Mouse (Mus musculus): ENCODE data around the gene Rnf220. TPM values are rescaled to one million over a fixed set of nuclear protein-coding genes. Genes with fewer than 3 reads are reported as not detected.
A peak's percentile ranks its signal among the peaks of the same experiment; 100 is the strongest.

Rnf220 gene
- polyA plus RNA-seq, 1 experiment from 2014 or later, result 76.0 TPM

- no peak overlapping the region for H3K27ac ChIP-seq (ENCODE audit: low read length)
- peaks cover 29% of the 10 kb centered on the region for H3K4me1 ChIP-seq (ENCODE audit: insufficient read depth, low read length)
- no peak overlapping the region for H3K4me2 ChIP-seq (replicated peaks; ENCODE audit: low read depth, low read length)
- no peaks in the 10 kb centered on the region for H3K36me3 ChIP-seq (ENCODE audit: insufficient read depth, low read length)
- no peak overlapping the region for H3K9ac ChIP-seq (replicated peaks; ENCODE audit: low read length)
- no peaks in the 10 kb centered on the region for H3K9me3 ChIP-seq (ENCODE audit: low read length)
- ATAC-seq (ENCODE audit: low FRiP score, low TSS enrichment), result no peak
- 48% methylated on average over 6 of the region's 6 CpGs for WGBS
- peaks cover 93% of the 10 kb centered on the region for H3K27me3 ChIP-seq (ENCODE audit: insufficient read depth, low read length)
- H3K4me3 ChIP-seq (ENCODE audit: low read length), result no peak overlapping the region
These were observed 5.0 kb downstream of the Rnf220 start for GRCm38 (mm10) chr4:117491840-117492239.

- H3K4me3 ChIP-seq (ENCODE audit: low read length), result no peak overlapping the region
- H3K9me3 ChIP-seq (ENCODE audit: low read length), result no peaks in the 10 kb centered on the region
- no peak overlapping the region for H3K27ac ChIP-seq (ENCODE audit: low read length)
- H3K4me1 ChIP-seq (ENCODE audit: insufficient read depth, low read length), result peaks cover 13% of the 10 kb centered on the region
- peaks cover 99% of the 10 kb centered on the region for H3K27me3 ChIP-seq (ENCODE audit: insufficient read depth, low read length)
- ATAC-seq (ENCODE audit: low FRiP score, low TSS enrichment), result no peak
- 89% methylated on average over 14 of the region's 14 CpGs for WGBS
- H3K4me2 ChIP-seq (replicated peaks; ENCODE audit: low read depth, low read length), result no peak overlapping the region
- H3K9ac ChIP-seq (replicated peaks; ENCODE audit: low read length), result no peak overlapping the region
- no peaks in the 10 kb centered on the region for H3K36me3 ChIP-seq (ENCODE audit: insufficient read depth, low read length)
These were observed 6.9 kb downstream of the Rnf220 start for GRCm38 (mm10) chr4:117489975-117490374.

GRCm38 (mm10) chr4:117489566-117489965 lies 7.3 kb downstream of the Rnf220 start:
- no peak for ATAC-seq (ENCODE audit: low FRiP score, low TSS enrichment)
- H3K9ac ChIP-seq (replicated peaks; ENCODE audit: low read length), result no peak overlapping the region
- H3K9me3 ChIP-seq (ENCODE audit: low read length), result no peaks in the 10 kb centered on the region
- H3K4me3 ChIP-seq (ENCODE audit: low read length), result no peak overlapping the region
- WGBS, result 93% methylated on average over 9 of the region's 9 CpGs
- H3K27ac ChIP-seq (ENCODE audit: low read length), result no peak overlapping the region
- H3K36me3 ChIP-seq (ENCODE audit: insufficient read depth, low read length), result no peaks in the 10 kb centered on the region
- no peak overlapping the region for H3K4me2 ChIP-seq (replicated peaks; ENCODE audit: low read depth, low read length)
- H3K4me1 ChIP-seq (ENCODE audit: insufficient read depth, low read length), result peaks cover 13% of the 10 kb centered on the region
- H3K27me3 ChIP-seq (ENCODE audit: insufficient read depth, low read length), result peaks cover 99% of the 10 kb centered on the region

- Histone ChIP-seq H3K27me3 (ENCODE audit: insufficient read depth, low read length) (peaks cover 90% of the 10 kb centered on the region), H3K9me3 (ENCODE audit: low read length) (no peaks in the 10 kb centered on the region), H3K36me3 (ENCODE audit: insufficient read depth, low read length) (no peaks in the 10 kb centered on the region), H3K9ac (replicated peaks; ENCODE audit: low read length) (no peak overlapping the region), H3K4me1 (ENCODE audit: insufficient read depth, low read length) (peaks cover 8% of the 10 kb centered on the region), H3K4me2 (replicated peaks; ENCODE audit: low read depth, low read length) (no peak overlapping the region), H3K27ac (ENCODE audit: low read length) (no peak overlapping the region), H3K4me3 (ENCODE audit: low read length) (no peak overlapping the region)
- no peak for ATAC-seq (ENCODE audit: low FRiP score, low TSS enrichment)
- 58% methylated on average over 6 of the region's 6 CpGs for WGBS
These were observed 9.4 kb downstream of the Rnf220 start for GRCm38 (mm10) chr4:117487471-117487870.

- no peak overlapping the region for H3K9ac ChIP-seq (replicated peaks; ENCODE audit: low read length)
- peaks cover 90% of the 10 kb centered on the region for H3K27me3 ChIP-seq (ENCODE audit: insufficient read depth, low read length)
- ATAC-seq (ENCODE audit: low FRiP score, low TSS enrichment), result no peak
- no peaks in the 10 kb centered on the region for H3K9me3 ChIP-seq (ENCODE audit: low read length)
- no peak overlapping the region for H3K27ac ChIP-seq (ENCODE audit: low read length)
- H3K4me2 ChIP-seq (replicated peaks; ENCODE audit: low read depth, low read length), result no peak overlapping the region
- peaks cover 9% of the 10 kb centered on the region for H3K4me1 ChIP-seq (ENCODE audit: insufficient read depth, low read length)
- H3K4me3 ChIP-seq (ENCODE audit: low read length), result no peak overlapping the region
- 80% methylated on average over 7 of the region's 7 CpGs for WGBS
- H3K36me3 ChIP-seq (ENCODE audit: insufficient read depth, low read length), result no peaks in the 10 kb centered on the region
These were observed 10.7 kb downstream of the Rnf220 start for GRCm38 (mm10) chr4:117486188-117486587.

GRCm38 (mm10) chr4:117485045-117485780 lies 11.6 kb downstream of the Rnf220 start:
- WGBS, result 29% methylated on average over 13 of the region's 13 CpGs
- Histone ChIP-seq H3K9ac (replicated peaks; ENCODE audit: low read length) (no peak overlapping the region), H3K9me3 (ENCODE audit: low read length) (no peaks in the 10 kb centered on the region), H3K4me2 (replicated peaks; ENCODE audit: low read depth, low read length) (peak overlapping the region; percentile 97), H3K36me3 (ENCODE audit: insufficient read depth, low read length) (no peaks in the 10 kb centered on the region), H3K27ac (ENCODE audit: low read length) (no peak overlapping the region), H3K27me3 (ENCODE audit: insufficient read depth, low read length) (peaks cover 84% of the 10 kb centered on the region), H3K4me1 (ENCODE audit: insufficient read depth, low read length) (peaks cover 17% of the 10 kb centered on the region), H3K4me3 (ENCODE audit: low read length) (peak overlapping the region; percentile 54)
- peak; percentile 78 for ATAC-seq (ENCODE audit: low FRiP score, low TSS enrichment)

GRCm38 (mm10) chr4:117484256-117485044 lies 12.4 kb downstream of the Rnf220 start:
- Histone ChIP-seq H3K9ac (replicated peaks; ENCODE audit: low read length) (peak overlapping the region; percentile 58), H3K9me3 (ENCODE audit: low read length) (no peaks in the 10 kb centered on the region), H3K36me3 (ENCODE audit: insufficient read depth, low read length) (no peaks in the 10 kb centered on the region), H3K4me1 (ENCODE audit: insufficient read depth, low read length) (peaks cover 17% of the 10 kb centered on the region), H3K27ac (ENCODE audit: low read length) (no peak overlapping the region), H3K27me3 (ENCODE audit: insufficient read depth, low read length) (peaks cover 78% of the 10 kb centered on the region), H3K4me2 (replicated peaks; ENCODE audit: low read depth, low read length) (peak overlapping the region; percentile 97), H3K4me3 (ENCODE audit: low read length) (peak overlapping the region; percentile 54)
- under 1% methylated on average over 63 of the region's 69 CpGs for WGBS
- peak; percentile 89 for ATAC-seq (ENCODE audit: low FRiP score, low TSS enrichment)

GRCm38 (mm10) chr4:117483931-117484255 lies 13.0 kb downstream of the Rnf220 start:
- WGBS, result under 1% methylated on average over 15 of the region's 15 CpGs
- no peak overlapping the region for H3K27ac ChIP-seq (ENCODE audit: low read length)
- ATAC-seq (ENCODE audit: low FRiP score, low TSS enrichment), result no peak

GRCm38 (mm10) chr4:117482103-117482502 lies 14.7 kb downstream of the Rnf220 start:
- no peak overlapping the region for H3K4me2 ChIP-seq (replicated peaks; ENCODE audit: low read depth, low read length)
- peaks cover 72% of the 10 kb centered on the region for H3K27me3 ChIP-seq (ENCODE audit: insufficient read depth, low read length)
- WGBS, result 80% methylated on average over 5 of the region's 5 CpGs

More at GRCm38 (mm10) chr4:117483931-117484255, 13.0 kb downstream of the Rnf220 start:
- Histone ChIP-seq H3K9me3 (ENCODE audit: low read length) (no peaks in the 10 kb centered on the region), H3K4me2 (replicated peaks; ENCODE audit: low read depth, low read length) (peak overlapping the region; percentile 97), H3K36me3 (ENCODE audit: insufficient read depth, low read length) (no peaks in the 10 kb centered on the region), H3K4me3 (ENCODE audit: low read length) (peak overlapping the region; percentile 54), H3K9ac (replicated peaks; ENCODE audit: low read length) (peak overlapping the region; percentile 58), H3K4me1 (ENCODE audit: insufficient read depth, low read length) (peaks cover 17% of the 10 kb centered on the region), H3K27me3 (ENCODE audit: insufficient read depth, low read length) (peaks cover 75% of the 10 kb centered on the region)

More at GRCm38 (mm10) chr4:117482103-117482502, 14.7 kb downstream of the Rnf220 start:
- Histone ChIP-seq H3K9ac (replicated peaks; ENCODE audit: low read length) (no peak overlapping the region), H3K4me1 (ENCODE audit: insufficient read depth, low read length) (peaks cover 17% of the 10 kb centered on the region), H3K9me3 (ENCODE audit: low read length) (no peaks in the 10 kb centered on the region), H3K4me3 (ENCODE audit: low read length) (no peak overlapping the region), H3K27ac (ENCODE audit: low read length) (no peak overlapping the region), H3K36me3 (ENCODE audit: insufficient read depth, low read length) (no peaks in the 10 kb centered on the region)
- ATAC-seq (ENCODE audit: low FRiP score, low TSS enrichment), result no peak

Measured in kidney, embryonic 16.5 days (tissue).